Mouse (Mus musculus) heart, adult 11 months (tissue): ENCODE data around the gene Myh7.
A peak's percentile ranks its signal among the peaks of the same experiment; 100 is the strongest.
"Not testable (repeated sequence)": the region's sequence is repeated elsewhere in the genome, so short reads cannot be mapped to it uniquely, and the experiment has no call there.

ENCODE experiments used
- DNase-seq: peaks from one replicate; pipeline ENCODE4 v3.0.0; 2022

Myh7 gene

DNA sequence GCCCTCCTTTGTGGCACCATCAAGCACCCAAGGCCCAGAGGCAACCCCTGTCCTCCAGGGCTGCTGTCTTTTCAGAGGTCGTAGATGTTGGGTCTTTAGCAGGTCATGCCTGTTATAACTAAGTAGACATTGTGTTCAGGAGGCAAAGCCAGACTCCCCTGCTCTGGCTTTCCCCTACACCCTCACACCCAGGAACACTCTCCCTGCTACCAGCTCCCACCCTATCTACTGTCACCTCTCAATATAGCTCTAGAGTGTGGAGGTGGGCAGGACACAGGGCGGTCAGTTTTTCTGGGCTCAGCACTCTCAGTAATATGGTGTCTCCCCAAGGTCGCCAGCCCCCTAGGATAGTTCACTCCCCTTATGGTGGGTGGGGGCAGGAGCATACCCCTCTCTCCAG lies 26.6 kb downstream of the Myh7 start:
- DNase-seq = peak; percentile 98

DNA sequence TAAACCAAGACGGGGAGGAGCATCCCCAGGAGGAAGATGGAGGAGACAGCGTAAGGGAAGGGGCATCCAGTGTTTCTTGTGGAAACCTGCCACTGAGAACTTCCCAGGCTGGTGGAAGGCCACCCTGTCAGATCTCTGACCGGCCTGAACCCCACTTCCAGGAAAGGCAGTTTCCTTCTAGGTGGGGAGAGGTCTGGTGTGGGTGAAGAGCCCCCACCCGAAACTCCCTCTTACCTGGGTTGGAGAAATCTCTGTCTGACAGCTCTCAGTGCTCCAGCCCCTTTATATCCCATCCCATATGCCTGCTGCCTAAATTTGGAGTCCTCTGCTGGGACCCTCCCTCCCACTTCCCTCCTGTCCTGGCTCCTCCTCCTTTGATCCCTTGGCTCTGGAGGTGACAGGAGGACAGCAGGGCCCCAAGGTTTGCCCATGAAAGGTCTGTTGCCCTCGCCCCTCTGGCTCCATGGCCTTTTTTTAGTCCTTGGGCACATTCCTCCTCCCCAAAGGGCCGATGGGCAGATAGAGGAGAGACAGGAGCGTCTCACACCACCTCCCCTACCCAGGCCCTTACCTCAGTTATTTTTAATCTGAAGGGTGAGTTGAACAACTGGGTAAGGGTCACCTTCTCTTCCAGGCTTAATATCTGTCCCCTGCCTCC lies 28.0 kb downstream of the Myh7 start, which contains the start of gene Myh6:
Myh6 (minus strand) TSS at position 608 of the 658 bp plus-strand sequence.
- peak; percentile 98 for DNase-seq

DNA sequence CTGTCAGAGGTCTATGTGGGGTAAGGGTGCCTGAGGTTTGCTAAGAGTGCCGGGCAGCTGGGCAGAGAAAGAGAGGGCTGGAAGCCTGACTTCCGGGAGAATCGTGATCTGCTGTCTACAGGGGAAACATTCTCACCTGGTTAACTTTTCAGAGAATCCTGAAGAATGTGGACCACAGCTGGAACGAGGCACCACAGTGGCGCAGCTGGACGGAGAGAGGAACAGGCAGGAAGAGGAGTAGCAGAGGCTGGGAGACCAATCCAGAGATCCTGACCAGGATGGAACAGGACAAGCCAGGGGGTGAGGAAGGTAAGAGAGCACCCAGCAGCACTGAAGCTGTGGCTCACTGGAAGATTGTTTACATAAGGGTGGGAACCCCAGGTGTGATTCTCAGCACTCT lies 28.8 kb downstream of the Myh7 start:
- DNase-seq = no peak

- no peak for DNase-seq
Observed at GRCm38 (mm10) chr14:54965044-54965443, 29.4 kb downstream of the Myh7 start.

DNA sequence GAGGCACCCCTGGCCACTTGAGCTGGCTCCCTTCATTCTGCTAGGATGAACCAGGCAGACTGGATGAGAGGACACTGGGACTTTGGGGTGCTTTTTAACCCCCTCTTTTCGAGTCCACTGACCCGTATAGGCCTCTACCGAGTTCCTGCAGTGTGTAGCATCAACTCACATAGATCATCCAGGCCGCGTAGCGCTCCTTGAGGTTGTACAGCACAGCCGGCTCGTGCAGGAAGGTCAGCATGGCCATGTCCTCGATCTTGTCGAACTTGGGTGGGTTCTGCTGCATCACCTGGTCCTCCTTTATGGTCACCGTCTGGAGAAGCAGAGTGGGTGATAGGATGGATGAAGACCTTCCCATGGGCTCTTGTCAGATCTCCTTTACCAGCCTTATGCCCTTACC lies 30.7 kb downstream of the Myh7 start:
- no peak for DNase-seq

DNA sequence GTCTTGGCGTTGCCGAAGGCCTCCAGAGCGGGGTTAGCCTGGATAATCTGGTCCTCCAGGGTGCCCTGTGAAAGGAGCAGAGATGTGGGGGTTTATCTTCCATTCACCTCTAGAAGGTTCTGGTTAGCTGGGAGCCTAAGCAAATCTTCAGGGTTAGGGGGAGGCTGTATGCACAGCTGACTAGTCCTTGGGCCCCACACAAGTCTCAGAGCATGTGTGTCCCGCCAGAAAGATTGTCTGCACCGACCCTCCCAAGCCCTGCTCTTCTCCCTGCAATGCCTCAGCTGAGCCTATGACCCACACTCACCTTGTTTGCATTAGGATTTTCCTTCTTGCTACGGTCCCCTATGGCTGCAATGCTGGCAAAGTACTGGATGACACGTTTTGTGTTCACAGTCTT lies 31.7 kb downstream of the Myh7 start:
- DNase-seq = no peak

DNA sequence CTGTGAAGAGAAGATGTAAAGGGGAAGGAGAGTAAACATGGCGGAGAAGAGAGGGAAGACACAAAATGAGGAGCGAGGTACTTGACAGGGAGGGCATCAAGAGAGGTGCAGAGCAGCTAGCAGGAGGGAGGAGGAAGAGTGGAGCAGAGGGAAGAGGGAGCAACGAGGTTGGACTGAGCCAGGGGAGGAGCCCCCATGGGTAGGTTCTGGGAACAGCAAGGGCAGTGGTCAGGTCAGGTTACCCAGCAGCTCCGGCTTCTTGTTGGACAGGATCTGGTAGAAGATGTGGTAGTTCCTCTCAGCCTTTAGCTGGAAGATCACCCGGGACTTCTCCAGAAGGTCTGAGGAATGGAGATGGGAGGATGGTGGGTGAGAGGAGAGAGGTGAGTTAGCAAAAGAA lies 32.9 kb downstream of the Myh7 start:
- no peak for DNase-seq

GRCm38 (mm10) chr14:54960769-54961168 lies 33.7 kb downstream of the Myh7 start:
- DNase-seq = no peak

DNA sequence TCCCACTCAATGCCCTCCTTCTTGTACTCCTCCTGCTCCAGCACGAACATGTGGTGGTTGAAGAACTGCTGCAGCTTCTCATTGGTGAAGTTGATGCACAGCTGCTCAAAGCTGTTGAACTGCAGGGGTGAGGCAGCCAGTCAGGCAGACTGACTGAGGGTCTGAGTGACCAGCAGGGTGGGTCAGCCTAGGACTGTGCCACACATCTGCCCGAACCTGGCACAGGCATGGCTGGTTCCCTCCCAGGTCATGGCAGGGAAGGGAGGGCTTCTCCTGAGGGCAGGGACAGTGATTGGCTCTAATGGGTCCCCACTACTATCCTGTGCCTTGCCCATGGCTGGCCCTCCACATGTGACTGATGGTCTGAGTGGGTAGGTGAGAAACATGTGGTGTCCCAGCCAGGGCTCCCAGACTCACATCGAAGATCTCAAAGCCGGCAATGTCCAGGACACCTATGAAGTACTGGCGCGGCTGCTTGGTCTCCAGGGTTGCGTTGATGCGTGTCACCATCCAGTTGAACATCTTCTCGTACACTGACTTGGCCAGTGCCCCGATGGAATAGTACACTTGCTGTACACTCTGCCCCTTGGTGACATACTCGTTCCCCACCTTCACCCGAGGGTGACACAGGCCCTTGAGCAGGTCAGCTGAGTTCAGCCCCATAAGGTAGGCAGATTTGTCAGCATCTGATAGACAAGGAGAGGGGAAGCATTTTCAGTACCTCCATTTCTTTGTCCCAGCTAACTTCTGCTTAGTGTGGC lies 34.4 kb downstream of the Myh7 start:
- DNase-seq = peak; percentile 94

GRCm38 (mm10) chr14:54959197-54959596 lies 35.2 kb downstream of the Myh7 start:
- DNase-seq = no peak

- DNase-seq = no peak
Observed at GRCm38 (mm10) chr14:54958503-54958902, 35.9 kb downstream of the Myh7 start.

- DNase-seq = no peak
Observed at GRCm38 (mm10) chr14:54956533-54956932, 37.9 kb downstream of the Myh7 start.

DNA sequence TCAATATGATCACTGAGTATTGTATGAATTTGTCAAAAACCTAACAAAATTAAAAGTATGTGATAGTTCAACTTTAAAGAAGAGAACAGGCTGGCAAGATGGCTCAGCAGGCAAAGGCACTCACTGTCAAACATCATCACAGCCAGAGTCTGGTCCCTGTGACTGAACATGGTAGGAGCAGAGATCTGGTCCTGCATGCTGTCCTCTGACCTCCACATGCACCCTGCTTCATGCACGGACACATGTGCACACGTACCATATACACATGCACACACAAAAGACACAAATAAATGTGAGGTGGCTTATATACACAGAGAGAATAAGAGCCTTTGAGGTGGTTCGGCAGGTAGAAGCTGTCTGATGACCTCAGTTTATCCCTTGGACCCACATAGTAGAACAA lies 38.9 kb downstream of the Myh7 start:
- no peak for DNase-seq

DNA sequence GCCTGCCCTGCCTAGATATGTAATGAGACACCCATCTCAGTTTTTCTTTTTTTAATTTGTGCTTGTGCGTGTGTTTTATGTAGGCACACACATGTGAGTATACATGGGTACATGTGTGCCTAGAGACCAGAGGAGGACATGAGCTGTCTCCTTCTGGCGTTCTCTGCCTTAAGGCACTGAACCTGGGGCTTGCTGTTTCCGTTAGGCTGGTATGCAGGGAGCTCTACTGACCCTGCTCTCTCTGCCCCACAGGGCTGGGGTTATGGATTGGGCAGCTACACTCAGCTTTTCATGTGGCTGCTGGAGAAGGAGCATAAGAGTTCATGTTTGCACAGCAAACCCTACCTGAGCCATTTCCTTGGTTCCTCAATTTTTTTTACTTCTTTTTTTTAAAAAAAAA lies 40.0 kb downstream of the Myh7 start:
- DNase-seq = no peak

- no peak for DNase-seq
Observed at GRCm38 (mm10) chr14:54953664-54954206, 40.7 kb downstream of the Myh7 start.

- DNase-seq = no peak
Observed at GRCm38 (mm10) chr14:54951587-54951986, 42.8 kb downstream of the Myh7 start.

- DNase-seq = no peak
Observed at GRCm38 (mm10) chr14:54950493-54950892, 43.9 kb downstream of the Myh7 start.

GRCm38 (mm10) chr14:54948781-54949180 lies 45.6 kb downstream of the Myh7 start:
- DNase-seq = no peak

DNA sequence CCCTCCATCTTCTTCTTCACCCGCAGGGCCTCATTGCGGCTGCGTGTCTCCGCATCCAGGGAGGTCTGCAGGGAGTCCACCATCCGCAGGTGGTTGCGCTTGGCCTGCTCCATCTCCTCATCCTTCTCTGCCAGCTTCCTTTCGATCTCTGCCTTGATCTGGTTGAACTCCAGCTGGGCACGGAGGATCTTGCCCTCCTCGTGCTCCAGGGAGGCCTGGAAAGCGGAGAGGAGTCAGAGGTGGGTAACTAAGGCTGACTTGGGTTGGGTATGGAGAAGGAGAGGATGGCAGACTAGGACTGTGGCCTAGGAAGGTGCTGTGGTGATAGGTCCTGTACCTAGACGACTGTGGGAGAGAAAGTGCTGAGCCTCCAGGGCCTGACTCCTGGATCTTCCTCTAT lies 47.4 kb downstream of the Myh7 start:
- DNase-seq = not testable (repeated sequence)

- no peak for DNase-seq
Observed at GRCm38 (mm10) chr14:54945975-54946704, 48.3 kb downstream of the Myh7 start.

- no peak for DNase-seq
Observed at GRCm38 (mm10) chr14:54944939-54945338, 49.5 kb downstream of the Myh7 start.

GRCm38 (mm10) chr14:54943971-54944370 lies 50.5 kb downstream of the Myh7 start:
- DNase-seq = no peak

DNA sequence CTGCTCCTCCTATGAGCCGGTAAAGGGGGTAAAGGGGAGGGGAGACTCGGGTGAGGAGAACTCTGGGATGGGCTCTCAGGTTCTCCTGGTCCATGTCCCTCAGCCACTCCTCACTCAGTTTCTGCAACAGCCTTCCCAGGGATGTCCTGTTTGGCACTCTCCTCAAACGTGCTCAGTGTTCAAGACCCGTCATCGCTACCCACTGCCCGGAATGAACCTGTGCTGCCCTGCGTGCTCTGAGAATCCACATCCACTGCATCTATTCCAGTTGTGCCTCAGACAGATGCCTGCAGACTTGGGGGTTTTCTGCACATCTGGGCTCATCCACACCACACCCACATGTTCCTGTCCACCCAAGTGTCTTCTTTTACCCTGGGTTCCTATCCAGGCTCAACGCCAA lies 51.9 kb downstream of the Myh7 start:
- no peak for DNase-seq
